Mouse (Mus musculus): ENCODE results near the gene Cyb5r3. TPM values are rescaled to one million over a fixed set of nuclear protein-coding genes. Genes with fewer than 3 reads are reported as not detected.

The Cyb5r3 gene
- total RNA-seq, 2 experiments from 2014 or later: 71.2 to 71.5 TPM

DNA sequence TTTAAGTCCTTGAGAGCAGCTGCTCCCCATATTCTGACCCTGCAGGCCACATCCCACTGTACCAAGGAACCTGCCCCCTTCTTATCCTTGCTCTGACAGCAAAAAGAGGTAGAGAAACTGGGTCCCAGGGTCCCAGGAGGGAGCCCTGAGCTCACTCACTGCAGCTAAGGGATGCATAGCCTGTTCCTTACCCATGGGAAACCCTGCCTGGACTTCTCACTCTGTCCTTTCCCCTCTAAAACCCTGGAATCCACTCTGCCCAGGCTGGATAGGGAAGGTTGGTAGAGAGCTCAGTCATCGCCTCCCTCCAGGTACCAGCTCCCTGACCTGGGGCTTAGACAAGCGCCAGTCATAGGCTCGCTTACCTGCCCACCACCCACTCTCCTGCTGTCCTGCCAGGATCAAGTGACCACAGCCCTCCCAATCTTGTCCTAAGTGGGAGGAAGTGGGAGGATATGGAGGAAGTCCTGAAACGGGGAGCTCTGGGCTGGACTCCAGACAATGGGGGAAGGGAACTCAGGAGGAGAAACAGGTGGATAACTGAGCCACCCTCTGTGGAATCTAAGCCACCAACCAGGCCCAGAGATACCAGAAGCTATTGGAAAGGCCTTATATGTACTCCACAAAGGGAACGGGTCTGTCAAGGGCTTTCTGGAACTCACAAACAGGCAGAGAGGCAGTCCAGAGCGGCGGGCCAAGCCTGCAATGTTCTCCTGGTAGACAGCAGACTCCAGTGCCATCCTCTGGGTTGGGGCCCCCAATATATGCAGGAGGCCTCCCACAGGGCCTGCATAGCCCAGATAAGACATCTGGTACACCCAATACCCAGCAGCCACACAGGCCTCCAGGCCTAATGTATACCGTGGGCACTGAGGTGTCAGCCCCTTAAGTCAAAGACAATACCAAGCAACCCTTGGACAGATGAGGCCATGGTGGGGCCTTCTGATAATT is 2.3 kb downstream of the Cyb5r3 start:
- no peak for DNase-seq (ENCODE audit: low spot score in 2 of 2)

DNA sequence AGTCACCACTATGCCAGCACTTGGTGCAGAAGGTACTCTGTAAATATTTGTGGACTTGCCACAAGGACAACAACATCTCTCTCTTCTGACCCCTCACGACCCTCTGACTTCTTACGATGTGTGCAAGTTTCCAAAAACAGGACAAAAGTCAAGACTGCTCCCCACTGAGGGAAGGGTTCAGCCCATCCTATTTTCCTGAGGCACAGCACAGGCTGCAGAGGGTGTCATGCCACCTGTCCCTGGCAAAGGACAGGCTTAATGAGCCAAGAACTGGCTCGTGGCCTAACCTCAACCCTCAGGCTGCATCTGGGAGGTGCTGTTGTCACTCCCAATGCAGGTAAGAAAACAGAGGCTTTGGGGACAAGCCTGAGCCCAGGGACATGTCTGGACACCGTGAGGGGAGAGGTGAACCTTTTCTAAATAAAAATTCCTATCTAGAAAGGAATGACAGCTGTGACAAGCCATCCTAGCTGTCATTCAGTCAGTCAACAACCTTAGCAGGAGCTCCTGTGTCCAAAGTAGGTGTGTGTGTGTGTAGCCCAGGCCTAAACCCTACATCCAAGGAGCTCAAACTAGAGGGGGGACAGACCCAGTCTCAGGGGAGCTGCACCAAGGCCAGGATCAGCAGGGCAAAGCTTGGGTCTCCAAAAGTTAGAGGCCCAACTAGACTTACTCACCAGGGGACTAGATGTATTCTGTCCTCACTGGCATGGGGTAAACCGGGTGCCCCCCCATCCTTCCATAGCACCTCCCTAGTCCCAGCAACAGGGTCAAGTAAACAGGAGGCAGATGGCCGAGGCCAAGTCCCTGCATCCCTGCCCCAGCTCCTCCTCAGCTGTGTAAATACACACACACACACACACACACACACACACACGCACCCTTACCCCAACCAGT is 3.3 kb downstream of the Cyb5r3 start:
- no peak for DNase-seq (ENCODE audit: low spot score in 2 of 2)

DNA sequence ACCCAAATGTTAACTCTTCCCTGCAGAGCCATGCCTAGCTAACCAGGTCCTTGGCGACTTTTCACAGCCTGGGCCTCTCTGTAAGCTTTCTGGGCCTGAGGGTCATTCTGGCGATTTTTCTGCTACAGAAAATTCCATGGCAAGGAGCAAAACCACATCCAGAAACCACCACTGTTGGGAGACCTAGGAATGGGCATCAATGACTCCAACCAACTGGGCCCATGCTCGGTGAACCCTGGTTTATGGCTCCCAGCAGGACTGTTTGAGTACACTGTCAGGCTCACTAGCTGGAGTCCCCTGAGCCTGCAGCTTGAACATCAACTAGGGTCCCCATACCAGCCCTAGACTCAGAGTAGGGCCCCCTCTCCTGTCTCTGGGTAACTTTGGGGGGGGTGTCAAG is 4.1 kb downstream of the Cyb5r3 start:
- no peak for DNase-seq (ENCODE audit: low spot score in 2 of 2)

DNA sequence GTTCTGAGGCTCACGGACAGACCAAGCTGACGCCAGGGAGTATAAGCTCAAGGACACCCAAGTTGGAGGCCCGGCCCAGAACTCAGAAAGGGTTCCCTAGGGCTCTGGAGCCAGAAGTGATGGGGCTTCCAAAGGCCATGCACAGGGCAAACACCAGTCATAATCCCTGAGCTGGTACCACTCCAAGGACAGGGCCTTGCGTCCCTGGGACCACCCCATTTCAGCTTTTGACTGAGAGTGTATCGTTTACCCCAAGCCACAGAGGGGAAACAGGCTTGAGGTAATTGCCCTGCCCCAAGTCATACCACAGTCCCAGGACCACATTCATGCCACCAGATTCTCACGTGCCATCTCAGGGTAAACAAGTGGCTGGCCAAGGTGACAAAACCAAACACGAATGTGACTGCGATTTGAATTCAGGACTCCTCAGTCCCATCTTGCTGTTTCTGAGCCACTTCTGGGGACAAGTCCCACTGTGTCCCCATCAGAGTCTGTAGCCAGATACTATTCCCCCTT is 4.8 kb downstream of the Cyb5r3 start:
- no peak for DNase-seq (ENCODE audit: low spot score in 2 of 2)

DNA sequence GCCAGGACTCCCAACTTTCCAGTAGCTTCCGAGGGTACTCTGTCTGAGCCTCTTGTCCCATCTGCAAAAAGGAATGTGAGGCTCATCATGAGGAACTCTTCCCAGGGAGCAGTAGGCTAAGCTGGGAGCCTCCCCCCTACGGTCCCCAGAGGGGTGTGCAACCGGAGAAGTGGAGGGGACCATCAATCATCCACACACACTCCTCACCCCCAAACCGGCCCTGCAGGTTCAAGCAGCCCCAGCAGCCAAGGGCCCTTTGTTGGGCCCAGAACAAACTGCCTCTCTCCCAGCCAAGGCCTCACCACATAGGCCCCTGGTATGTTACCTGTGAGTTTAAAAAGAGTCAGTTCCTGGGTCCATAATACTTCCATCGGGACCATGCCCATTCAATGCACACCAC is 5.3 kb downstream of the Cyb5r3 start:
- no peak for DNase-seq (ENCODE audit: low spot score in 2 of 2)

DNA sequence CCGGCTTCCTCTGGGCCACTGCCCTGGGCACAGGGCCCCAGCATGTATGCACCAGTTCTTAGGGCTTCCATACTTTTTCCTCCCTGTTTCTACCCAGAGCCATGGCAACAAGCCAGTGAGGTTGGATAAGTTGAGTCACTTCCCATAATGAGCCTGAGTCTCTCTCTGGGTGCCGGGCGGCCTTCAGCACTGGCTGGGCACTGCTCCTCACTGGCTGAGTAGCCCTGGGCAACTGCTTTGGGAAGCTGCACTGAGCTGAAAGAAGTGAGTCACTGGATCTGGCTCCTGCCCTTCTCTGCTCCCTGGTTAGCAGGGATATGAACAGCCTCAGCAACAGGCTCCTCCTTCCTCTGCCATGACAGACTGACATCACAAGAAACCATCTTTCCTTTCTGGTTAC is 5.8 kb downstream of the Cyb5r3 start:
- DNase-seq (ENCODE audit: low spot score in 2 of 2): peak in 1 of 2 experiments; percentile 18

DNA sequence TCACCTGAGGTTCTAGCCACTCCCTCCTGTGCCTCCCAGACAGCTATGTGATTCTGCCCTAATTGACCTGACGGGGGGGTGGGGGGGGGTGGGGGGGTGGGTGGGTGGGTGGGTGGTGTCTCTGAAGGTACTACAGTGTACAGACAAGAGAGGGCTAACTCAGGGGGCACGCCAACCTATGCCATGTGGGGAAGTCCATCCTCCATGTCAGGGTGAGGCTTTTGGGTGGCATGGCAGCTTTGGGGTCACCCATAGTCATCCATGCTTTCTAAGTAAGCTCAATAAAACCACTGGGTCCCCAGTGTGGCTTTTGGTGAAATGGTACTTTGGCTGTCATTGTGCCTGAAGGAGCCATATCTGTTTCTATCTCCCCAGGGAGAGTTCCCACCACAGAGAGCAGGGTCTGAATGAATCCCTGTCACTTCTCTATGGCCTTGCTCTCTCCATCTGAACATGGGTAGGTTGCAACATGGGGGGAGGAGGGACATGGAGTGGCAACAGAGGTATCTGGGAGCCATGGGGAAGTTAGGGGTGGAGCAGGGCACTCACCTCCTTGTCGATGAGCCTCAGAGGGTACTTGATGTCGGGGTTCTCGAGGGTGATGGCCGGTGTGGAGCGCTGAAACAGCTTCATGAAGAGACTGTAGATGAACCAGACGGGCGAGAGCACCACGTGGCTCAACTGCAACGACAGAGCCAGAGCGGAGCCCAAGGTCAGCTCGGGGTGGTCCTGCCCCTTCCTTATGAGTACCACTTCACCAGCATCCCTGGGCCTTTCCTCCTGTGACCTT is 6.7 kb downstream of the Cyb5r3 start:
- DNase-seq (ENCODE audit: low spot score in 2 of 2): no peak

DNA sequence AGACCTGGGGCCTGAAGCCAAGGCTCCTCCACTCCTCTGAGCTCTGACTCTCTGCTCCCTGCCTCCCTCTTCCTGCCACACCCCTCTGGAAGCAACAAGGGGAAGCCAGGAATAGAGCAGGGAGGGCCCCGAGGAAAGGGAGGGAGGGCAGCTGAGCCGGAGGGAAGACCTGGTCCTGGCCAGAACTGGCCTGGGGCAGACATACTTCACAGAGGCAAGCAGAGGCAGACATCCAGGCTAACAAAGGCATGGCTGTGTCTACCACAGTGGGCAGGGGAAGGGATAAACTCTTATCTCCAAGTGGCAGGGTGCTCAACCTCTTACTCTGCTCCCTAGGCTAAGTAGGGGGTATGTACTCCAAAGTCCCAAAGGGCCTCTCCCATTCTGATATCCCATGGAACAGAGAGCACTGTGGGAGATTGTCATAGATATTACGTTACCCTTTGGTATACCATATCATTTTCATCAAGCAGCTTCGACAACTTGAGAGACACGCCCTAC is 7.4 kb downstream of the Cyb5r3 start:
- no peak for DNase-seq (ENCODE audit: low spot score in 2 of 2)

DNA sequence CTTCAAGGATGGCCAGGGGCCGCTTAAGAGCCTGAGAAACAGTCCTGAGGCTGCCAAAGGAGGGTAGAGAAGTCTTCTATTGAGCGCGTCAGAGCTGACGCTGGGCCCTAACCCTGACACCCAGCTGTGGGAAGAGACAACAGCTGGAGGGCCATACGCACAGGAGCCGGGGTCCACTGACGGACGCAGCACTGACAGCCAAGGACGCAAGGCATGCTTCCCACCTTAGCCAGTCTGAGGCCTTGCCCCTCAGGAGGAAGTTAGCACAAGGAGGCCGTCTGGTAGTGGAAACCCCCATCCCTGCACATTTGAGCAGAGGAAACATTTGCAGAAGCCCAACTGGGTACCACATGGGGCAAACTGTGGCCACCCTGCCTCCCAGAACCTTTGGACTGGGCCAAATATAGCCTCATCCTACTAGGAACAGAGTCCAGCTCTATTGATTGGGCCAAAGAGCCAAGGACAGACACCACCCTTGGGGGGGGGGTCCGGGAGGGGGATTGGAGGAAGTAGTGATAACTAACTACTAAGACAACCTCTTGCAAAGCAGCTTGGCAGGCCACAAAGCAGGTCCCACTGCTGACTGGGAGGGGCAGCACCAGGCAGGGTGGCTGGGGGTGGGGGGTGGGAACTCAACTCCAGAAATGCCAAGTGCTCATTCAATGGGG is 9.4 kb downstream of the Cyb5r3 start:
- no peak for DNase-seq (ENCODE audit: low spot score in 2 of 2)

DNA sequence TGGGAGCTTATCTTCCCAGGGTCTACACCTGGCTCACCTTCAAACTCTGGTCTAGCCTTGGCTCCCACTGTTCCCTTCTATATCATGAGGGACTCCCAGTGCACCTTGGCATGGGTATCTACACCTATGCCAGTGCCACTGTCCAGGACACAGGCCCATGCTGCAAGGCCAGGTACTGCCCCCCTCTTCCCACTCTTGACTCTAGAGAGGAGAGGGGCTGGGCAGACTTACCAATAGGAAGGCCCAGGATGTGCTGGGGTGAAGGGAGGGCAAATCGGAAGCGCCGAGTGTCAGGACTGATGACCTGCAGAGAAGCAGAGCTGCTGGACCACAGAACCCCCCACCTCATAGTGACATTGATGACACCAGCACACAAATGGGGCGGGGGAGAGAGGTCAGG is 10.4 kb downstream of the Cyb5r3 start:
- no peak for DNase-seq (ENCODE audit: low spot score in 2 of 2)

DNA sequence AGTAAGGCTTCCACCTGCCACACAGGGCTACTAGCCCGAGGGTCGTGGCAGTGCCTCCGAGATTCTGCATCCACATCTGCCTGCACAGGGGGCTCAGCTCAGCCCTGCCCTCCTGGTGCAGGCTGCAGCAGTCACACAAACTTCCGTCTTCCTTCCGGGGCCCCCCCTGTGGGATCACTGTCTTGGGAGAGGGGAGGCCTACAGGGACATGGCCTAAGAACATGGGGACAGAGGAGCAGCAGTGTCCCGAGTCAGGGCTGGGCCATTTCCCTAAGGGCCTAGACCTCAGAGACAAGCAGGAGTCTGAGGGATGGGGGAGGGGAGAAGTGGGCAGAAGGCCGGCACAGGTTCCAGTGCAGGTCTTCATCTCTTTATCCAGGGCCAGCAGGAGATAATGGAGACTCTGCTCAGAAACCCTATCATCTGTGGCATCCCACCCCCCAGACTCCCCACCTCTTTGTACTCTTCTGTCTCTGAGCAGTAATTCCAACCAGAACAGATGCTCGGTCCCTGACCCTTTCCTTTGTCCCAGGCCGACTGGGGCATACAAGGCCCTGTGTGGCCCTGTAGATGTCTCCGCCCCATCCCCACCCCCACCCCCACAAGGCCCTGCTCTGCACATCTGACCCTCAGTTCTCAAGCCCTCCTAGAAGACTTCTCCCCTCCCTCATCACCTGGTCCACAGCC is 11.2 kb downstream of the Cyb5r3 start:
- DNase-seq (ENCODE audit: low spot score in 2 of 2): no peak

DNA sequence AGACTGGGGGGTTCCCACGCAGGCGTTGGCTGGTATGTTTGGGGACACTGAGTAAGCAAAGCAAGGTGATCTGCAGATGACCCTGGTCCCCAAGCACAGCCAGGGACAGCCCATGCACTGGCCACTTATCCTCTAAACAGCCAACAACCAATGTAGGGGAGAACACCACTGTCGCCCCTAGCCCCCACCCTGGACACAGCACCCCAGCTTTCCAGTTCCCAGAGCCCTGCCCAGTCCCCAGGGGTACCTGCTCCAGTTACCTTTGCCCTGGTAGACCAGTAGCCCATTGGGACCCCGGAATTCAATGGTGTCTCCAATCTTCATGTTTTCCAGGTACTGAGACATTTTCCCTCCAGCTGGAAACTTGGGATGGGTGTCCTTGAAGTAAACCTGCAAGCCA is 11.8 kb downstream of the Cyb5r3 start:
- no peak for DNase-seq (ENCODE audit: low spot score in 2 of 2)

DNA sequence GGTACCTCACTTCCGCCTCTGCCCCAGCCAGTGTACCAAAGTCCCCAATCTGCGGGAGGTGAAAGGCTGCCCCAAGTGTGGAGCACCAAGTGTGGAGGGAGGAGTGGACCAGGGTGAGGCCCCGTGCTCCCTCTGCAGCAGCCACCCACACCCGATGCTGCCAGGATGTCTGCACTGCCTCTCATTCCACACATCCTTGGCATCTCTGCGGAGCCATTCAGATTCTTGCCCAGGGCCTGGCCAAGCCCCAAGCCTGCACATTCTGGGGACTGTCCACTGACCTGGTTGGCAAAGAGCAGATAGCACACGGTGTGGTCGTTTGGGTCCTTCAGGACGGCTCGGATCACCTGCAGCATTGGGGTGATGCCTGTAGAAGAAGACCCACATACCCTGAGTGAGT is 12.6 kb downstream of the Cyb5r3 start:
- DNase-seq (ENCODE audit: low spot score in 2 of 2): no peak

DNA sequence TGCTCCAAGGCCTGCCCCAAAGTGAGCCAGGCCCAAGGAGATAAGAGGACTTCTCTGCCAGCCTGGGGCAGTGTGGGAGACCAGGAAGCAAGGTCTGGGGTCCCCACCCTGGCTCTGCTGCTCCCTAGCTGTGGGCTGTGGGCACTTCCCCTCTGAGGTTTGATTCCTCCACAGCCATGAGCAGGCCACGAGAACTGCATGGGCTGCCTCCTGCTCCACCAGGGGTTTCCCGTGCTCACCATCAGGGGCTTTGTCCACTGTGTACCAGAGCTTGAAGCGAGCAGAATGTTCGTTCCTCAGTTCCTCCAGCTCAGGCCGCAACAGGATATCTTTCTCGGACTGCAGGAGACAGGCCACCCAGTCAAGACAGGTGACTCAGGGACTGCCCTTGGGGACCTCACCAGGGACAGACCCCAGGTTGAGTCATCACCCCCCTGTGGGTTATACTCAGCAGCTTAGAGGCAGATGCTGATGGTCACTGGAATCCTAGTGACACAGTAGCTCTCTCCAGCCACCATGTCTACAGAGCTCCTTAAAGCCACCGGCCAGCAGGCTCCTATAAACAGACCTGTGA is 13.7 kb downstream of the Cyb5r3 start:
- no peak for DNase-seq (ENCODE audit: low spot score in 2 of 2)

DNA sequence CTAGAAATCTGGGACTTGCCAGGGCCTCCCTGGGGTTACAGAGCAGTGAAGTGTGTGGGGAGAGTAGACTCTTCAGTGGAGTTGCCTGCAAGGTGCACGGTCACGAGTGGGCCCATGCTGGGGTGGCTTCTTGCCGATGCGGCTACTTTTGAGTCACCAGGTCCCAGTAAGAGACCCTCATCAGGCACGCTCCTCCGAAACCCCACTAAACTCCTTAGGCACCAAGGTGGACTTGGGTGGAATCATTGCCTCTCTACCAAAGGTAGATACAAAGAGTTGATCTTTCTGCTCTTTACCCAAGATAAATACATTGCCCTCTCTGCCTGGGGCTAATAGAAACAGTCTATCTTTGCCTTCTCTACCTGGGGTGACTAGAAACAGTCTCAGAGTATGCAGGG is 14.7 kb downstream of the Cyb5r3 start:
- no peak for DNase-seq (ENCODE audit: low spot score in 2 of 2)

DNA sequence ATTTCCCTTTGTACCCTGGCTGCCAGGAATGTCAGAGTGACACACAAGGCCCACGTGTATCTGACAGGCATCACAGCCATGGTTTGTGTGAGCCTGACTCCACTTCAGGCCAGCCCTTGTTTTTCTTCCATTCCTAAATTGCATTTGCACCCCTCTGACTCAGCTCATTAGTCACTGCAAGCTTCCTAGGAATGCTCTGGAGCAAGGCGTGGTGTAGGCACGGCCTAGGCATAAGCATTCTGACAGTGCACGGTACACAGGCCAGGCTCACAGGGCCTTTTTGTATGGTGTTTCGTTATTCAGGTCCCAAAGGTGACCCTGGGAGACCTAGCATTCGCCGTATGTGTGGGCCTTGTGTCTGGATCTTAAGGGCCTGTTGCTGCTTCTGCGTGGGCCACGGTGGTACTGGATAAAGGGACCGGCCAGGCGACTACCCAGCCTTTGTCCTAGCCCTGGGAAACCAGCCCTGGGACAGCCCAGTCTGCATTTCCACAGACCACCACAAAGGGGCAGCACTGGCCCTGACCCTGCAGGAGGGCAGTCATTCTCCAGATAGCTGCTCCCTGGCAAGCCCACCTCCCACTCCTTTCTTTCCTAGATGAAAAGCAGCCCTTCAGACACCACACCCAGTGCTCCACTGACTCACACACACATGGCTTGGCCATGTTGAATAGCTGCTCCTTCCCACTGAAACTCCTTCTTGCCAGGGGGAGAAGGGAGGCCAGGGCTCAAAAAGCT is 15.3 kb downstream of the Cyb5r3 start:
- DNase-seq (ENCODE audit: low spot score in 2 of 2): peak in 1 of 2 experiments; percentile 38

DNA sequence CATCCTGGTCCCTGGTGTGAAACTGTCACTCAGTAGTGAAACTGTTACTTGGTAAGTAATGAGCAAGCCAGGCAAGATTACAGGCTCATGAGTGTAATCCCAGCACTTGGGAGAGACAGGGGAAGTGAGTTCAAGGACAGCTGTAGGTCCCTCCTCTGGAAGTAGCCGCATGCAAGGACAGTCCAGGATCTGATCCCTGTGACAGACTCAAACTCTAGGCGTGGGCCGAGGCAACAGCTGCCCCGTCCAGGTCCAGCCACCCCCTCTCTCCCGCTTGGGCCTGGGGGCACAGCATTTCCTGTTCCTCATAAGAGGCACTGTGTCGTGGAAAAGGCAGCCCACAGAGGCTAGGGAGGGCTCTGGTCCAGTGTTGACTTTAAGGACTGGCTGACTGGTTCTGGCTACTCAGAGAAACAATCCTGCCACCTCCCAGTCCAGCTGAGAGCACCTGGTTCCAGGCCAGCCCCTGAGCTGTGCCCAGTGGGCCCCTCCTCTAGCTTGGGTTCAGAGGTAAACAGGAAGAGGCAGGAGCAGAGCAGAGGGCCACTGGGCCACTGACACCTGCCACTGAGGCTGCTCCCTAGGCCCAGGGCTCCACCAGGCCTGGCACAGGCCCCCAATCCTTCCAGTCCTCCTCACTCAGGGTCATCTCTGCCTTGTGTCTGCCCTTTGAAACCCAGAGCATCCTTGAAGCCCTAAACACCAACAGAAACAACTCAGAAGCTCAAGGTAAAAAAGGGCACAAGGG is 16.5 kb downstream of the Cyb5r3 start:
- no peak for DNase-seq (ENCODE audit: low spot score in 2 of 2)

DNA sequence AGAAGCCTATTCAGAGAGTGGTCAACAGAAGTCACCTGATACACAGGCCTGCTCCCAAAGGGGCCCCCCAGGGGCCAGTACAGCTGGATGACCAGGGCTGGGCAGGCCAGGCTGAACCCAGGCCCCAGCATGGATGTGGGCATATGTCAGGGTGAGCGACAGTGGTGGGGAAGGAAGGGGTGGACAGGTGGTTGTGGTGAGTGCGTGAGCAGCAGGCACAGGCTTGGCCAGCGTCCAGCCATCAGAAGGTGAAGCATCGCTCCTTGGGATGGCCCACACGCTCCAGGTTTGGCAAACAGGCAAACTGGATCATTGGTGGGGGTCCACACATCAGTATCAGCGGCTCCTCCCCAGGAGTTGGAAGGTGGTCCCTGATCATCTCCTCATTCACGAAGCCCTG is 18.1 kb downstream of the Cyb5r3 start:
- no peak for DNase-seq (ENCODE audit: low spot score in 2 of 2)

Data from layer of hippocampus, adult 18-20 months (tissue).